Mouse (Mus musculus): ENCODE data around the gene Tatdn3.

GRCm38 (mm10) chr1:191105246-191105645 lies 42.5 kb upstream of the Tatdn3 start:
- TF ChIP-seq EP300 (IDR thresholded peaks at IDR 0.05; ENCODE audit: insufficient read depth, low read depth, low read length) (no peak), CTCF (IDR thresholded peaks at IDR 0.05) (no peak), POLR2A (IDR thresholded peaks at IDR 0.05; ENCODE audit: insufficient read depth, low read depth, low read length) (no peak)
